Mouse (Mus musculus): ENCODE measurements around the gene Gm20388.

DNA sequence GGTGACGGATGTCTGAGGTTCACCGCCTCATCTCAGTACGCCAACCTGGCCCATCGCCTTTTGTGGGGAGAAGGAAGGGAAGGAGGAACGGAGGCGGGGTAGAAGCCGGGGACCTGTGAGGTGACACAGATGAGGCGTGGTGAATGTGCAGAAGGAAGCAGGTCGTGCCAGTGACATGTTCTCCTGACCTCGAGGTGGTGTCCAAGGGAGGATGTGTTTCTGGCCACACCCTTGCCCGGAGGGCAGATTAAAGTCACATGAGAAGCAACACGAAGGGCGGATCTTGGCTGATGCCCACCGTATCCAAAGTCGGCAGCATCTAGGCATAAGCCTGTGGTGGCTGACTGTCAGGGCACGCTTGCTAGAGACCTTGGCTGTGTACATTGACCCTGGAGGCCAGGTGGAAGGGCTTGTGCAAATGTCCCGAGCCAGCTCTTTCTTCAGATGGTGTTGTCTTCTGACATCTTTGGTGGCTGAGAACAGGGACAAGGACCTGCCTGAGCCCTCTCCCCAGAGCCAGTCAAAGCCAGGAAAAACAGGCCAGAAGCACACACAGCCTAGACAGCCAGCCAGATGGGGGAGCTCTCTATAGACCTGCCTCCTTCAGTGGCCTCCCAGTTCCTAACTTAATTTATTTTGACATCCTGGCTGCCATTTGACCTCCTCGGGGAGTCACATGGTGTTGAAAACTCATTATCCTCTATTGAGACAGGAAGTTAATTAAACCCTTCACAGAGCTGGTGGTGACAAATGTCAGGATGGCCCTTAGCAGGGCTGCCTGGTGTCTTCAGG is 2366.8 kb downstream of the Gm20388 start:
- no peak for TF ChIP-seq TAL1 (IDR thresholded peaks at IDR 0.05; ENCODE audit: low read length)
- TF ChIP-seq GATA1 (IDR thresholded peaks at IDR 0.05; ENCODE audit: low read length), result no peak

Measured in erythroblast, embryonic 14.5 days (primary cell).